Mouse (Mus musculus) testis, adult 2 months (tissue): ENCODE results near the gene Akt1s1. TPM values are rescaled to one million over a fixed set of nuclear protein-coding genes. Genes with fewer than 3 reads are reported as not detected.
A peak's percentile ranks its signal among the peaks of the same experiment; 100 is the strongest.

Source experiments
- H3K27ac ChIP-seq: fragments of 200-500 bp; 2 replicates; pipeline ENCODE4 v1.5.1; 2012; ENCODE audit warnings: low read depth, low read length; ENCODE audit not compliant: control insufficient read depth, insufficient read depth
- H3K27me3 ChIP-seq: fragments of 200-500 bp; 2 replicates; pipeline ENCODE4 v1.6.1; 2012; ENCODE audit warnings: mild to moderate bottlenecking, low read length, moderate library complexity; ENCODE audit not compliant: control insufficient read depth, insufficient read depth
- H3K36me3 ChIP-seq: fragments of 200-500 bp; 2 replicates; pipeline ENCODE4 v1.6.1; 2012; ENCODE audit warnings: mild to moderate bottlenecking, low read length; ENCODE audit not compliant: control insufficient read depth, insufficient read depth
- H3K4me1 ChIP-seq: fragments of 200-500 bp; 2 replicates; pipeline ENCODE4 v1.6.1; 2012; ENCODE audit warnings: low read length; ENCODE audit not compliant: control insufficient read depth, insufficient read depth
- H3K4me3 ChIP-seq: fragments of 200-500 bp; 2 replicates; pipeline ENCODE4 v1.5.1; 2012; ENCODE audit warnings: low read depth, mild to moderate bottlenecking, low read length, moderate library complexity, mixed read lengths; ENCODE audit not compliant: control insufficient read depth
- CTCF ChIP-seq: fragments of 200-500 bp; IDR thresholded peaks from 2 replicates; pipeline ENCODE4 v1.5.1; 2012; ENCODE audit warnings: low read depth, mild to moderate bottlenecking, inconsistent platforms, low read length, moderate library complexity; ENCODE audit not compliant: control insufficient read depth, insufficient read depth, insufficient replicate concordance
- POLR2A ChIP-seq: fragments of 200-500 bp; IDR thresholded peaks from 2 replicates; pipeline ENCODE4 v1.6.1; 2012; ENCODE audit warnings: low read depth, mild to moderate bottlenecking, inconsistent platforms, low read length, moderate library complexity; ENCODE audit not compliant: control insufficient read depth
- polyA plus RNA-seq: library from polyadenylated mRNA; depleted of rRNA; stranded (reverse); fragments of >200 nt; gene quantifications from 2 replicates; pipeline ENCODE4 v1.2.3, GENCODE M21; 2012

Gene Akt1s1
- polyA plus RNA-seq, 1 experiment = 31.5 TPM

GRCm38 (mm10) chr7:44866276-44867009 lies 17.7 kb downstream of the Akt1s1 start:
- H3K27me3 ChIP-seq = no peaks in the 10 kb centered on the region
- TF ChIP-seq CTCF (peak; percentile 16; the same call in 1 of the 2 replicates), POLR2A (0 out of 2 replicates have a peak, but pooled peaks have one; percentile 26)
- peak overlapping the region; percentile 46 for H3K27ac ChIP-seq
- no peak overlapping the region for H3K4me3 ChIP-seq
- H3K4me1 ChIP-seq = peaks cover 23% of the 10 kb centered on the region
- no peaks in the 10 kb centered on the region for H3K36me3 ChIP-seq

DNA sequence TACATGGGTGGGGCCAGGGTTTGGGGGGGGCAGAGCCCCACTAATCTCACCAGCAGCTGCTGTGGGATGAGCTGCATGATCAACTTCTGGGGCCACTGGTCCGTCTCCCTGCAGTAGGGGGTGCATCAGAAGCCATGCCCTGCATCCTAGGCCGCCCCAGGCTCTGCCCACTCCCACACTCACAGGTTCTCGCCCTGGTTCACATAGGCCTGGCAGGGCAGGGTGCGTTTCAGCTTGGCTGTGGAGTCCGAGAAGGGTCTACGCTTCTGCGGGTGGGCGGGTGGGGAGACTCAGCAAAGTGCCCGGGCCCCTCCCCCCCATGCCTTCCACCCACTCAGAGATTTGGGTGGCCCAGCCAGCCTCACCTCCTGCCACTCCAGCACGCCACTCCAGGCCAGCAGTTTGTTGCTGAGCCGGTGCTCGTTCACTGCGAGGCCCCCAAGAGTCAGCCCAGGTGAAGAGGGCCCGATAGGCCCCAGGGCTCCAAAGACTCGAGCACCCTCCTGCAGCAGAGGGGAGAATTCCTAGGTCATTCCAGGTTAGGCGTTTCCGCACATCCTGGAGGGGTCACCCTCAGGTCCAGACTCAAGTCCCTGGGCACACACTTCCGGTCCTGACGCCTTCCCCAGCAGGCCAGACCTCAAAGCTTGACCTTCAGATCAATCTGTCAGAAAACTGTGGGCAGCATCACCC lies 18.4 kb downstream of the Akt1s1 start:
- H3K4me1 ChIP-seq = peaks cover 23% of the 10 kb centered on the region
- H3K4me3 ChIP-seq = no peak overlapping the region
- H3K36me3 ChIP-seq = no peaks in the 10 kb centered on the region
- no peak overlapping the region for H3K27ac ChIP-seq
- H3K27me3 ChIP-seq = no peaks in the 10 kb centered on the region
- TF ChIP-seq CTCF = no peak
- TF ChIP-seq POLR2A = no peak

GRCm38 (mm10) chr7:44867802-44868201 lies 19.0 kb downstream of the Akt1s1 start:
- Histone ChIP-seq H3K4me3 (peak overlapping the region; percentile 28), H3K27me3 (no peaks in the 10 kb centered on the region), H3K36me3 (no peaks in the 10 kb centered on the region), H3K27ac (no peak overlapping the region), H3K4me1 (peaks cover 23% of the 10 kb centered on the region)
- TF ChIP-seq CTCF = no peak
- TF ChIP-seq POLR2A = no peak

- Histone ChIP-seq H3K4me3 (peak overlapping the region; percentile 70), H3K4me1 (peaks cover 25% of the 10 kb centered on the region), H3K27ac (peak overlapping the region; percentile 50; the same call in 1 of the 2 replicates), H3K27me3 (no peaks in the 10 kb centered on the region), H3K36me3 (no peaks in the 10 kb centered on the region)
- no peak for TF ChIP-seq CTCF
- peak; percentile 44; the same call in 1 of the 2 replicates for TF ChIP-seq POLR2A
Observed at GRCm38 (mm10) chr7:44868465-44868864, 19.7 kb downstream of the Akt1s1 start.

DNA sequence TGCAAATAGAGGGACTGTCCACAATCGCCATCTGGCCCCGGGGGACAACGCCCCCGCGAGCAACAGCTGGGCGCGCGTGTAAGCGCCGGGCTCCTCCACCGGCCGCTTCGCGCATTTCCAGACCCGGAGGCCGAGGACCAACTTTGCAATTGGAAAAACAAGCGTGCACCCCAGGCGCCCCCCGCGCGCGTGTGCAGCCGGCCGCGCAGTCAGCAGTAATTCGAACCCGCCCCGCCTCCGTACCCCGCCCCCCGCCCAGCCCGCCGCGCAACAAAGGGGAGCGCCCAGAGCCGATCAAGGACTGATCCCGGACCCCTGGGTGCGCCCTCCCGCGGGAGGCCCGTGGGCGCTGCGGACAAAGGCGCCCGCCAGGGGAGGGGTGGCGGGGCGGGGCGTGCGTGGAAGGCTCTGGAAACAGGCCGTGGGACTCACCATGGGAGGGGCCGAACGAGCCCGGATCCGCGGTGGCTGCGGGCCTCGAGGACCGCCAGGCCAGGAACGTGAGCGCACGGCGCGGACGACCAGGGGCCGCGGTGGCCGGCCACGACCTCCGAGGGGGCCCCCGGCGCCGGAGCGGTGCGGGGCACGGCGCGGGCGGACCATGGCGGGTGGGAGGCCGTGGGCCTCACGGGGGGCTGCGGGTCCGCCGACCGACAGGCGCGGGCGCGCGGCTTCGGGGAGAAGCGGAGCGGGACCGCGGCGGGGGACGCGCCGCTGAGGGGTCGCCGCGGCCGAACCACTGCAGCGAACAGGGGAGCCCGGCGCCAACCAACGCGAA lies 20.3 kb downstream of the Akt1s1 start:
- Histone ChIP-seq H3K4me3 (peak overlapping the region; percentile 89), H3K27me3 (no peaks in the 10 kb centered on the region), H3K27ac (peak overlapping the region; percentile 90), H3K36me3 (no peaks in the 10 kb centered on the region), H3K4me1 (peaks cover 25% of the 10 kb centered on the region)
- TF ChIP-seq POLR2A (no peak; the same call in 1 of the 2 replicates), CTCF (no peak)

GRCm38 (mm10) chr7:44869697-44870528 lies 21.1 kb downstream of the Akt1s1 start, which contains the start of gene Ptov1:
TSS of gene Ptov1 (minus strand) at chr7:44869788.
- TF ChIP-seq CTCF (no peak), POLR2A (peak; percentile 62)
- peak within 1 kb of the TSS; percentile 89 for H3K4me3 ChIP-seq
- peaks cover 21% of the 10 kb centered on the region for H3K4me1 ChIP-seq
- no peaks in the 10 kb centered on the region for H3K27me3 ChIP-seq
- H3K36me3 ChIP-seq = no peaks in the 10 kb centered on the region
- H3K27ac ChIP-seq = peak within 1 kb of the TSS; percentile 90

DNA sequence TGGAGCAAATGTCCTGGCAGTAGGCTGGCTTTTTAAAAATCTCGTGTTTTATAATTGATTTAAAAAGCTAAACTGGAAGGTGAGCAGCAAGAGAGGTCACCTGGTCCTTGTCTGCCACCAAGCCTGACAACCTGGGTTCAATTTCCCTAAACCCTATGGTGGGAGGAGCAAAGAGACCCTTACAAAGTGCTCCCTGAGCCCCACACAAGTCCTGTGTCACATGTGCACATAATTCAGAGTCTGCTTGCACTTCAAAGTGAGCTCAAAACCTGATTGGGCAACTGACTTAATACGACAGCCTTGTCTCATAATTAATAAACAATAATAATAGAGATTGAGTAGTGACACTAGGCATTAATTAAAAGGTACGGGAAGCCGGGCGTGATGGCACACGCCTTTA lies 21.8 kb downstream of the Akt1s1 start:
- H3K4me1 ChIP-seq = peaks cover 17% of the 10 kb centered on the region
- H3K27me3 ChIP-seq = no peaks in the 10 kb centered on the region
- TF ChIP-seq POLR2A (no peak), CTCF (no peak)
- no peaks in the 10 kb centered on the region for H3K36me3 ChIP-seq
- H3K27ac ChIP-seq = peak overlapping the region; percentile 78; the same call in 1 of the 2 replicates
- H3K4me3 ChIP-seq = no peak overlapping the region
